Mouse (Mus musculus): ENCODE measurements around the gene D11Wsu47e.

- no peak for TF ChIP-seq CTCF (IDR thresholded peaks at IDR 0.05; ENCODE audit: control insufficient read depth, insufficient read depth, low read length)
- no peak for TF ChIP-seq POLR2A (IDR thresholded peaks at IDR 0.05; ENCODE audit: borderline replicate concordance, control insufficient read depth, low read depth, low read length)
Measured at GRCm38 (mm10) chr11:113699643-113700042, 15.4 kb downstream of the D11Wsu47e start.
